Mouse (Mus musculus) regulatory T cell (primary cell): ENCODE measurements around the gene Tmem239.

Experiments used
- in situ Hi-C: fragments of 300-600 bp; cut with MboI, MseI; formaldehyde crosslinking; loops from one replicate; pipeline ENCODE4 v1.15.1; 2025; ENCODE audit warnings: high pct_unique_total_duplicates

The Tmem239 gene

DNA sequence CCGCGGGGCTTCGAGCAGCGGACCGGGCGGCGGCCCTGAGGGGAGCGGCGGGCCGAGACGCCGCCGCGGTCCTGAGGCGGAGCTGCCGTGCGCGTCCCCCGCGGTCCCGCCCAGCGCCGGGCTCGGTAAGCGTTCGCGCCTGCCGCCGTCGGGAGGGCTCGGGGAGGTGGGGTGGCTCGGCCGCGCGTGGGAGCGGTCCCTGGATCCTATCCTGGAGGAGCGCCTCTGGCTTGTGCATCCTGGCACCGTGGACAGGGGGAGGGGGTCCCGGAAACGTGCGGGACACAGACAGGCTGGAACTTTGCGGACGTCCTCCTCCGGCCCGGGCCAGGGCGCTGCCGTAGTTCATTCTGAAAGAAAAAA is 44.1 kb downstream of the Tmem239 start:
- in situ Hi-C loops: no loop called here

DNA sequence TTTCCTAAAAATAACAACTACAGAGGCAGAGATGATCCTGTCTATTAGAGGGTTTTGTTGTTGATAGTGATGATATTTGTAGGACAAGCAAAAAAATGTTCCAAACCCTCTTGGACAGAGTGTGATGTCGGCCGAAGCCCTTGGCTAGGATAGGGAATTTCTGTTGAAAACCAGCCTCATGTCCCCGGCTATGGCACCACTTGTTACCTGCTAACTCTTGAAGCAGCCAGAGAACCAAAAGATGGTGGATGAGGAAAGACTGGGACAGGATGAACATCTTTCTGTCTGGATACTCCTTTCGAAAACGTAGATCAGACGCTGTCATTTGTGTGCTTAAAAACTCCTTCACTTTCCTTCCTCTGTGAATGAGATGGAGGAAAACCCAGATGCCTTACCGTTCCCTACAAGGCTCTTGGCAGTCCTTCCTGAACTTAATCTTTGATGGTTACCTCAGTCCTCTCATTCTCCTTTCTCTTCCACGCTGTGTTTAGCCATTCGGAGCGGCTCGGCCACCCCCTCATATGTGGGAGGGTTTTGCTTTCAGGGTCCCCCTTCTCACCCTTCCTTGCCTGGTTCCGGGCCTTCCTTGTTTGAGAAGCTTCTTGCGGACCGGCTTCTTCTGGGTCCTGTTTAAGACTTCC is 44.9 kb downstream of the Tmem239 start:
- in situ Hi-C loops: no loop called here

DNA sequence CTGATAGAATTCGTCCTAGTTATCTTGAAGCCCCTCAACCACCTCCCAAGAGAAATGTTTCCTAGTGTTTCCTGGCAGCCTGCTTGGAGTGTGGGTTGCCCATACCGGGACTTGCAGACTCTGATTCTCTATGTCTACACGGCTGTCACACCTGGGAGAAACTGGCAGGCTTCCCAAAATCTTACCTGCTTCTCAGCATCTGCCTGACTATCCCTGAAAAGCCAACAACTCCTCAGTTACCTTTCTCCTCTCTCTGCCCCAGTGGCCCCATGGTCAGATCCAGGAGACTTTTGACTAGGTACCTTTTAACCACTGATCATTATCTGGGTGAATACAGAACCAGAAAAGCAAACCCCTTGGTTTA is 45.4 kb downstream of the Tmem239 start:
- in situ Hi-C loops: no loop called here

DNA sequence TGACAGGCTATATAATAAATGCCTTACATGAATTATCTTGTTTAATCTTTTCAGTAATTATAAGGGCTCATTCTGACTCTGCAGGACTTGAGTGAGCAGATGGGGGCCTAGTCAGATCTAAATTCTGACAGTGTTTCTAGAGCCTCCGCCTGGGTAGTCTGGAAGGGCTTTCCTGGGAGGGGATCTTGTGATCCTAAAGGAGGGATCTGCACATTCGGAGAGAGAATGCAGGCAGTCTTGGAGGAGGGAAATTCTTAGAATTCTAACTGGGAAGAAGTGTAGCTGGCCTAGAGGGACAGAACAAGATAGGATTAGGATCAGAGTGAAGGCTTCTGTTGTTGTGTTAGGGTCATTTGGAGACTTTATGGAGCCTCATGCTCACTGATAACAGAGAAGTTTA is 46.0 kb downstream of the Tmem239 start:
- in situ Hi-C loops: no loop called here

DNA sequence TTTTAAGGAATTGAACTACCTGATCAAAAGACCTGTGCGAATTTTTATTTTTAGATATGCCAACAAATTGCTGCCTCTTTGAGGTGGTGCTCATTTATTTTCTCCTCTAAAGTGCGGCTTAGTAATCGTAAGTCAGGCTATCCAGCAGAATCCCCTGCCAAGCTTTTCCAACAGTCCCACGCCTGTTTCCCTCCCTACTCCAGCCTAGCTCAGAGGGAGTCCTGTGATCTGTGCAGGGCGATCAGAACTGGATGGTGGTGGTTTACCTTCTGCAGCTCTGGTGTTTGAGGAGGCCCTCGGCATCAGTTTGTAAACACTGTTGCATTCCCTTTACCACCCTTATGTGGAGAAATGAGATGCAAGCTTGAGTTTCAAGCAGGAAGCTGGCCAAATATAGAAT is 47.1 kb downstream of the Tmem239 start:
- in situ Hi-C loops: no loop called here

DNA sequence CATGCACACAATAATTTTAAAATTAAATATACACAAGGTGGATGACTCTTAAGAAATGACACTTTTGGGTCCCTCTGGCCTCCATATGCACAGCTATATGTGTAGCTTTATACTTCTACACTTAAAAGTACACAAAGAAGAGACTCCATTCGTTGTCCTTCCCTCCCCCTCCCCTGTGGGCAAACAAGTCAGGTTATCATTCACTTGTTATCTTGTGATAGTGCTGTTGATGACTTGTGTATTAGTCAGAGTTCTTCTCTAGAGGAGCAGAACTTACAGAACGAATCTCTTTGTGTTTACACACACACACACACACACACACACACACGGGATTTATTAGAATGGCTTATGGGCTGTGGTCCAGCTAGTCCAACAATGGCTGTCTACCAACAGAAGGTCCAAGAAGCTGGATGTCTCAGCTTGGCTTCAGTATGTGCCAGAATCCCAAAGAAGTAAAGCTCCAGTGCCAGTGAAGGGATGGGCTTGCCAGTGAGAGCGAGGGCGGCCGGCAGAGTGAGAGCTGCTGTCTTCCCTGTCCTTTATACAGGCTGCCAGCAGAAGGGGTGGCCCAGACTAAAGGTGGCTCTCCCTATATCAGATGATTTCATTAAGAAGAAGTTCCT is 48.6 kb downstream of the Tmem239 start:
- in situ Hi-C loops: no loop called here
